Mouse (Mus musculus) MEL (cell line): ENCODE measurements around the gene Cyp1a1. TPM values are rescaled to one million over a fixed set of nuclear protein-coding genes. Genes with fewer than 3 reads are reported as not detected.

ENCODE experiments used
- DNase-seq: peaks from one replicate; pipeline ENCODE4 v3.0.0; 2011; ENCODE audit warnings: low read depth, low spot score
- H3K27ac ChIP-seq: 2 replicates; pipeline ENCODE4 v1.5.1; 2012; ENCODE audit warnings: low read depth, mild to moderate bottlenecking, control low read depth, low read length, moderate library complexity; ENCODE audit not compliant: control insufficient read depth
- H3K27me3 ChIP-seq, 2 experiments: fragments of 150-350 bp in 1 of 2; sonication (generic) in 1 of 2; 2 replicates each; pipeline ENCODE4 v1.6.1; 2012; ENCODE audit warnings: low read length in 2 of 2, mild to moderate bottlenecking in 2 of 2, improper control_type of control experiment in 1 of 2, moderate library complexity in 1 of 2; ENCODE audit not compliant: insufficient read depth in 2 of 2, control insufficient read depth in 1 of 2
- H3K36me3 ChIP-seq, 2 experiments: 2 replicates each; pipeline ENCODE4 v1.6.1; 2012 to 2014; ENCODE audit warnings: low read length in 2 of 2, improper control_type of control experiment in 1 of 2, inconsistent platforms in 1 of 2, mild to moderate bottlenecking in 1 of 2; ENCODE audit not compliant: insufficient read depth in 2 of 2, control insufficient read depth in 1 of 2
- H3K4me1 ChIP-seq, 2 experiments: fragments of 150-350 bp in 1 of 2; sonication (generic) in 1 of 2; 2 replicates each; pipeline ENCODE4 v1.6.1; 2012; ENCODE audit warnings: low read length in 2 of 2, improper control_type of control experiment in 1 of 2, mild to moderate bottlenecking in 1 of 2; ENCODE audit not compliant: insufficient read depth in 2 of 2, control insufficient read depth in 1 of 2
- H3K4me3 ChIP-seq, 2 experiments: fragments of 150-350 bp in 1 of 2; sonication (generic) in 1 of 2; 2 replicates each; pipeline ENCODE4 v1.5.1; 2012; ENCODE audit warnings: low read depth in 2 of 2, low read length in 2 of 2, mild to moderate bottlenecking in 2 of 2, moderate library complexity in 2 of 2, control low read depth in 1 of 2, improper control_type of control experiment in 1 of 2; ENCODE audit not compliant: control insufficient read depth in 1 of 2, insufficient read depth in 1 of 2
- H3K79me2 ChIP-seq: 2 replicates; pipeline ENCODE4 v1.6.1; 2012; ENCODE audit warnings: mild to moderate bottlenecking, low read length, moderate library complexity; ENCODE audit not compliant: control insufficient read depth, poor library complexity, insufficient read depth
- H3K9ac ChIP-seq: 2 replicates; pipeline ENCODE4 v1.6.1; 2012; ENCODE audit warnings: low read depth, mild to moderate bottlenecking, control low read depth, low read length, moderate library complexity; ENCODE audit not compliant: control insufficient read depth, poor library complexity, severe bottlenecking
- H3K9me3 ChIP-seq: fragments of 150-350 bp; sonication (generic); replicated peaks from 2 replicates; pipeline ENCODE4 v1.6.1; 2012; ENCODE audit warnings: mild to moderate bottlenecking, low read length, improper control_type of control experiment, moderate library complexity; ENCODE audit not compliant: insufficient read depth
- BHLHE40 ChIP-seq: IDR thresholded peaks from 2 replicates; pipeline ENCODE4 v1.6.1; 2012; ENCODE audit warnings: low read depth, mild to moderate bottlenecking, inconsistent platforms, low read length, improper control_type of control experiment, borderline replicate concordance
- CHD2 ChIP-seq: IDR thresholded peaks from 2 replicates; pipeline ENCODE4 v1.6.1; 2011; ENCODE audit warnings: low read length, improper control_type of control experiment
- CTCF ChIP-seq, 3 experiments: IDR thresholded peaks in 2 of 3; conservative IDR thresholded peaks in 1 of 3; 2 replicates each; pipeline ENCODE4 v1.5.1; 2011 to 2012; ENCODE audit warnings: low read length in 3 of 3, low read depth in 2 of 3, mild to moderate bottlenecking in 2 of 3, improper control_type of control experiment in 1 of 3, inconsistent platforms in 1 of 3, mixed read lengths in 1 of 3, moderate library complexity in 1 of 3; ENCODE audit not compliant: control insufficient read depth in 1 of 3, insufficient read depth in 1 of 3, poor library complexity in 1 of 3, severe bottlenecking in 1 of 3
- ELF1 ChIP-seq: IDR thresholded peaks from 2 replicates; pipeline ENCODE4 v1.6.1; 2014; ENCODE audit warnings: low read depth, mild to moderate bottlenecking, inconsistent platforms, low read length, improper control_type of control experiment, moderate library complexity
- EP300 ChIP-seq, 2 experiments: IDR thresholded peaks; 2 replicates each; pipeline ENCODE4 v1.6.1; 2011; ENCODE audit warnings: improper control_type of control experiment in 2 of 2, low read length in 2 of 2, low read depth in 1 of 2, mild to moderate bottlenecking in 1 of 2
- GATA1 ChIP-seq: IDR thresholded peaks from 2 replicates; pipeline ENCODE4 v1.6.1; 2011; ENCODE audit warnings: low read depth, low read length, improper control_type of control experiment
- HCFC1 ChIP-seq: IDR thresholded peaks from 2 replicates; pipeline ENCODE4 v1.6.1; 2012; ENCODE audit warnings: low read depth, mild to moderate bottlenecking, inconsistent platforms, low read length, improper control_type of control experiment, moderate library complexity
- JUND ChIP-seq: IDR thresholded peaks from 2 replicates; pipeline ENCODE4 v1.6.1; 2011; ENCODE audit warnings: low read depth, mild to moderate bottlenecking, improper control_type of control experiment, low read length
- KAT2A ChIP-seq: conservative IDR thresholded peaks from 2 replicates; pipeline ENCODE4 v1.6.1; 2012; ENCODE audit warnings: low read depth, low read length, improper control_type of control experiment, inconsistent platforms
- MAFK ChIP-seq: IDR thresholded peaks from 2 replicates; pipeline ENCODE4 v1.6.1; 2011; ENCODE audit warnings: low read depth, mild to moderate bottlenecking, low read length, improper control_type of control experiment, borderline replicate concordance
- MAX ChIP-seq: IDR thresholded peaks from 2 replicates; pipeline ENCODE4 v1.6.1; 2011; ENCODE audit warnings: low read length, improper control_type of control experiment
- MYB ChIP-seq: IDR thresholded peaks from 2 replicates; pipeline ENCODE4 v1.6.1; 2011; ENCODE audit warnings: mild to moderate bottlenecking, low read depth, low read length, improper control_type of control experiment
- MYC ChIP-seq: IDR thresholded peaks from 2 replicates; pipeline ENCODE4 v1.6.1; 2011; ENCODE audit warnings: low read depth, mild to moderate bottlenecking, low read length, improper control_type of control experiment, moderate library complexity
- NELFE ChIP-seq: IDR thresholded peaks from 2 replicates; pipeline ENCODE4 v1.6.1; 2011; ENCODE audit warnings: low read depth, low read length, improper control_type of control experiment
- NRF1 ChIP-seq: IDR thresholded peaks from 2 replicates; pipeline ENCODE4 v1.6.1; 2014; ENCODE audit warnings: low read depth, mild to moderate bottlenecking, inconsistent platforms, low read length, improper control_type of control experiment, moderate library complexity; ENCODE audit not compliant: poor library complexity, insufficient read depth, severe bottlenecking
- POLR2A ChIP-seq, 2 experiments: IDR thresholded peaks; 2 replicates each; pipeline ENCODE4 v1.6.1; 2011 to 2012; ENCODE audit warnings: low read length in 2 of 2, mild to moderate bottlenecking in 2 of 2, control low read depth in 1 of 2, improper control_type of control experiment in 1 of 2, low read depth in 1 of 2, moderate library complexity in 1 of 2; ENCODE audit not compliant: control insufficient read depth in 1 of 2, insufficient read depth in 1 of 2, poor library complexity in 1 of 2
- RAD21 ChIP-seq: IDR thresholded peaks from 2 replicates; pipeline ENCODE4 v1.6.1; 2011; ENCODE audit warnings: mild to moderate bottlenecking, low read depth, low read length, improper control_type of control experiment
- SIN3A ChIP-seq: IDR thresholded peaks from 2 replicates; pipeline ENCODE4 v1.6.1; 2012; ENCODE audit warnings: low read length, improper control_type of control experiment, inconsistent platforms
- TAL1 ChIP-seq: IDR thresholded peaks from 2 replicates; pipeline ENCODE4 v1.6.1; 2012; ENCODE audit warnings: mild to moderate bottlenecking, inconsistent platforms, low read length, moderate library complexity, mixed read lengths
- TCF12 ChIP-seq: IDR thresholded peaks from 2 replicates; pipeline ENCODE4 v1.6.1; 2014; ENCODE audit warnings: low read depth, mild to moderate bottlenecking, inconsistent platforms, low read length, improper control_type of control experiment, moderate library complexity
- UBTF ChIP-seq: IDR thresholded peaks from 2 replicates; pipeline ENCODE4 v1.6.1; 2012; ENCODE audit warnings: low read depth, mild to moderate bottlenecking, inconsistent platforms, low read length, improper control_type of control experiment, moderate library complexity, borderline replicate concordance; ENCODE audit not compliant: insufficient read depth
- USF1 ChIP-seq: IDR thresholded peaks from 2 replicates; pipeline ENCODE4 v1.6.1; 2014; ENCODE audit warnings: low read depth, mild to moderate bottlenecking, inconsistent platforms, low read length, improper control_type of control experiment, moderate library complexity
- polyA plus RNA-seq, 2 experiments: library from polyadenylated mRNA; stranded (reverse) in 1 of 2; unstranded in 1 of 2; fragments of >175 nt in 1 of 2; fragments of >200 nt in 1 of 2; gene quantifications; 2 replicates each; pipeline versions ENCODE4 v1.2.1 to v1.2.4; 2012; ENCODE audit warnings: low replicate concordance in 2 of 2, low read depth in 1 of 2; ENCODE audit not compliant: insufficient read length in 2 of 2, insufficient read depth in 1 of 2, missing spikeins in 1 of 2
- total RNA-seq: library from RNA; depleted of rRNA; stranded (reverse); fragments of 300-350 nt; gene quantifications from 2 replicates; pipeline ENCODE4 v1.2.3, GENCODE M21; 2012

Cyp1a1 gene
- total and polyA plus RNA-seq, 3 experiments = 0.04 to 0.26 TPM; not detected in 1

DNA sequence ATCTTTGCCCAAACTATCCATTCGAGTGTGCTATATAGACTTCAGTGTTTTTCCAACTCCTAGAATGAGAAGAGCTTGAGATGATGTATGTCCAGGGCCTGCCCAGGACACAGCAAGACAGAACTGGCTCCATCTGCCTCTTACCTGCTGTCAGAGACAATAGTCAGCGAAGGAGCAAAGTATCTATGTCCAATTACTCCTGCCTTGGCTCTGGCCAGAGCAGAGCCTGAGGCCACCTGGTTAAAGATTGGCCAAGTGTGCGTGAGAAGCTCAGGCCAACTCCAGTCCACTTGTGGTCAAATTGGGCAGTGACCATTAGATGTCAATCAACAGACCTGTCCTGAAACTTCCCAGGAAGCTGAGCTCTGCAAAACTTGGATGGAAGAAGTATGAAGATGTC, 18.2 kb upstream of the Cyp1a1 start:
- H3K36me3 ChIP-seq = no peaks in the 10 kb centered on the region
- H3K27me3 ChIP-seq = peaks cover 0 to 6% of the 10 kb centered on the region in 2 experiments; a peak in 2 of 4 replicates
- H3K79me2 ChIP-seq = no peaks in the 10 kb centered on the region
- TF ChIP-seq CHD2 (no peak), POLR2A (IDR thresholded peaks at IDR 0.05; ENCODE audit: control insufficient read depth in 1 of 2, insufficient read depth in 1 of 2, low read depth in 1 of 2, low read length in 2 of 2, poor library complexity in 1 of 2) (no peak), CTCF (IDR thresholded peaks at IDR 0.05 in 2 of 3, conservative IDR thresholded peaks at IDR 0.05 in 1 of 3; ENCODE audit: control insufficient read depth in 1 of 3, insufficient read depth in 1 of 3, low read depth in 2 of 3, low read length in 3 of 3, poor library complexity in 1 of 3, severe bottlenecking in 1 of 3) (no peak), TAL1 (no peak), EP300 (IDR thresholded peaks at IDR 0.05; ENCODE audit: low read depth in 1 of 2, low read length in 2 of 2) (no peak), MAX (no peak), KAT2A (no peak), USF1 (no peak), RAD21 (no peak), HCFC1 (no peak), NELFE (no peak)
- TF ChIP-seq, all 39 proteins: peak for 0
- Histone ChIP-seq H3K9ac (no peak overlapping the region), H3K4me1 (no peaks in the 10 kb centered on the region), H3K27ac (no peak overlapping the region), H3K4me3 (no peak overlapping the region), H3K9me3 (no peaks in the 10 kb centered on the region)
- no peak for DNase-seq

DNA sequence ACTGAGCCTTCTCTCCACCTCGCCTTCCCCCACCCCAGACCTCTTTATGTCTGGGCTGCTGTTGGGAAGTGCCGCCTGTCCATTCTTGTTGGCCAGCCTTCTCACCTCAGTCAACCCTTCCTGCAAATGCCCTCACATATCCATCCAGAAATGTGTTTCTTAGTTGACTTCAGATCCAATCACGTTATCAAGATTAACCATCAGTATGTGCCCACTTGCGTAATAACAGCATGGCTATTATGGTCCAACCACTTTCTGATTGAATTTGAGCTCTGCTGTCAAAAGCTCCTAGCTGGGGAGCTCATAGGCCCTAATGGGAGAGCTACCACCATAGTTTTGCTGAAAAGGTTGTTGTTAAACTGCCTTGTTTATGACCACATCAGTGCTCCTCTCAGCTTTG, 16.7 kb upstream of the Cyp1a1 start:
- H3K9ac ChIP-seq = no peak overlapping the region
- H3K27me3 ChIP-seq = peaks cover 0 to 6% of the 10 kb centered on the region in 2 experiments; a peak in 2 of 4 replicates
- no peak overlapping the region for H3K4me3 ChIP-seq
- no peaks in the 10 kb centered on the region for H3K36me3 ChIP-seq
- no peak for TF ChIP-seq UBTF
- TF ChIP-seq TCF12 = no peak
- TF ChIP-seq MAX = no peak
- TF ChIP-seq ELF1 = no peak
- TF ChIP-seq SIN3A = no peak
- no peak for TF ChIP-seq JUND
- TF ChIP-seq CTCF (IDR thresholded peaks at IDR 0.05 in 2 of 3, conservative IDR thresholded peaks at IDR 0.05 in 1 of 3; ENCODE audit: control insufficient read depth in 1 of 3, insufficient read depth in 1 of 3, low read depth in 2 of 3, low read length in 3 of 3, poor library complexity in 1 of 3, severe bottlenecking in 1 of 3) = no peak
- TF ChIP-seq BHLHE40 = no peak
- no peak for TF ChIP-seq MAFK
- TF ChIP-seq MYB = no peak
- TF ChIP-seq RAD21 = no peak
- no peak for TF ChIP-seq MYC
- no peak for TF ChIP-seq EP300 (IDR thresholded peaks at IDR 0.05; ENCODE audit: low read depth in 1 of 2, low read length in 2 of 2)
- no peak for TF ChIP-seq HCFC1
- TF ChIP-seq GATA1 = no peak
- TF ChIP-seq USF1 = no peak
- TF ChIP-seq NRF1 = no peak
- no peak for TF ChIP-seq NELFE
- no peak for TF ChIP-seq CHD2
- H3K27ac ChIP-seq = no peak overlapping the region
- H3K79me2 ChIP-seq = no peaks in the 10 kb centered on the region
- H3K9me3 ChIP-seq = no peaks in the 10 kb centered on the region
- DNase-seq = no peak
- H3K4me1 ChIP-seq = no peaks in the 10 kb centered on the region
